Mouse (Mus musculus) left cerebral cortex, postnatal 25 days (tissue): ENCODE measurements around the gene Prss57. TPM values are rescaled to one million over a fixed set of nuclear protein-coding genes. Genes with fewer than 3 reads are reported as not detected.
A peak's percentile ranks its signal among the peaks of the same experiment; 100 is the strongest.
"Not testable (repeated sequence)": the region's sequence is repeated elsewhere in the genome, so short reads cannot be mapped to it uniquely, and the experiment has no call there.

Experiments
- DNase-seq, 2 experiments: peaks; one replicate each; pipeline ENCODE4 v3.0.0; 2022; ENCODE audit warnings: low spot score in 2 of 2, mixed read lengths in 1 of 2
- intact Hi-C: fragments of 180-260 bp; cut with DNase I; formaldehyde crosslinking; loops from one replicate; pipeline ENCODE4 v1.15.1; 2025
- total RNA-seq, 2 experiments: library from RNA; stranded (reverse); gene quantifications; 2 replicates each; pipeline ENCODE4 v1.2.3; 2021

The Prss57 gene
- total RNA-seq, 2 experiments from 2014 or later, result 0.62 to 1.1 TPM

- DNase-seq, result peak; percentile 98 to 99
- intact Hi-C loops, result loop anchor here (1.0 kb wide), 2 partner anchors 14 to 62 kb away; partner anchors contain the start of gene Bsg
Observed at GRCm38 (mm10) chr10:79766508-79767325, 24.0 kb downstream of the Prss57 start, which contains the start of gene Rnf126. TSS of gene Rnf126 (minus strand) at chr10:79766952.

- intact Hi-C loops, result no loop called here
- DNase-seq, result no peak
Observed at GRCm38 (mm10) chr10:79766001-79766507, 24.7 kb downstream of the Prss57 start.

GRCm38 (mm10) chr10:79765228-79765745 lies 25.5 kb downstream of the Prss57 start:
- intact Hi-C loops, result no loop called here
- no peak for DNase-seq

GRCm38 (mm10) chr10:79764234-79764633 lies 26.5 kb downstream of the Prss57 start:
- intact Hi-C loops, result no loop called here
- no peak for DNase-seq

- intact Hi-C loops, result no loop called here
- no peak for DNase-seq
Observed at GRCm38 (mm10) chr10:79762875-79763274, 27.9 kb downstream of the Prss57 start.

GRCm38 (mm10) chr10:79760603-79761143 lies 30.1 kb downstream of the Prss57 start:
- intact Hi-C loops, result no loop called here

GRCm38 (mm10) chr10:79759675-79760074 lies 31.1 kb downstream of the Prss57 start:
- intact Hi-C loops, DNase-seq: not testable (repeated sequence)

More at GRCm38 (mm10) chr10:79760603-79761143, 30.1 kb downstream of the Prss57 start:
- no peak for DNase-seq

- no peak for DNase-seq
- intact Hi-C loops, result no loop called here
Observed at GRCm38 (mm10) chr10:79756660-79757059, 34.1 kb downstream of the Prss57 start.

GRCm38 (mm10) chr10:79755854-79756253 lies 34.9 kb downstream of the Prss57 start:
- intact Hi-C loops, result no loop called here
- DNase-seq, result no peak

GRCm38 (mm10) chr10:79754856-79755516 lies 35.8 kb downstream of the Prss57 start, which contains the start of gene Fgf22:
TSS of gene Fgf22 (plus strand) at chr10:79755076.
- peak; percentile 64 to 80 for DNase-seq

GRCm38 (mm10) chr10:79748496-79748895 lies 42.3 kb downstream of the Prss57 start:
- no peak for DNase-seq
- intact Hi-C loops, result no loop called here

More at GRCm38 (mm10) chr10:79754856-79755516, 35.8 kb downstream of the Prss57 start, which contains the start of gene Fgf22:
- intact Hi-C loops, result no loop called here

GRCm38 (mm10) chr10:79746774-79747151 lies 44.0 kb downstream of the Prss57 start:
- intact Hi-C loops, result no loop called here
- DNase-seq, result no peak

- intact Hi-C loops, result no loop called here
- DNase-seq, result peak; percentile 95 to 99
Observed at GRCm38 (mm10) chr10:79745898-79746773, 44.6 kb downstream of the Prss57 start, which contains the start of gene Polrmt. TSS of gene Polrmt (minus strand) at chr10:79746581.

GRCm38 (mm10) chr10:79745411-79745810 lies 45.4 kb downstream of the Prss57 start:
- DNase-seq, result no peak
- intact Hi-C loops, result no loop called here

GRCm38 (mm10) chr10:79743650-79744365 lies 47.0 kb downstream of the Prss57 start:
- intact Hi-C loops, result no loop called here
- DNase-seq, result no peak

- DNase-seq, result no peak
Observed at GRCm38 (mm10) chr10:79743161-79743560, 47.6 kb downstream of the Prss57 start.

GRCm38 (mm10) chr10:79740863-79741262 lies 49.9 kb downstream of the Prss57 start:
- no peak for DNase-seq
- intact Hi-C loops, result no loop called here

More at GRCm38 (mm10) chr10:79743161-79743560, 47.6 kb downstream of the Prss57 start:
- intact Hi-C loops, result no loop called here

GRCm38 (mm10) chr10:79739234-79739633 lies 51.5 kb downstream of the Prss57 start:
- intact Hi-C loops, result no loop called here

More at GRCm38 (mm10) chr10:79739234-79739633, 51.5 kb downstream of the Prss57 start:
- DNase-seq, result no peak
